Mouse (Mus musculus) kidney, adult 11 months (tissue): Measurements from ENCODE around the gene Gm10190.
"Not testable (repeated sequence)": the region's sequence is repeated elsewhere in the genome, so short reads cannot be mapped to it uniquely, and the experiment has no call there.

Experiments used
- DNase-seq: peaks from one replicate; pipeline ENCODE4 v3.0.0; 2022

Gm10190 gene

DNA sequence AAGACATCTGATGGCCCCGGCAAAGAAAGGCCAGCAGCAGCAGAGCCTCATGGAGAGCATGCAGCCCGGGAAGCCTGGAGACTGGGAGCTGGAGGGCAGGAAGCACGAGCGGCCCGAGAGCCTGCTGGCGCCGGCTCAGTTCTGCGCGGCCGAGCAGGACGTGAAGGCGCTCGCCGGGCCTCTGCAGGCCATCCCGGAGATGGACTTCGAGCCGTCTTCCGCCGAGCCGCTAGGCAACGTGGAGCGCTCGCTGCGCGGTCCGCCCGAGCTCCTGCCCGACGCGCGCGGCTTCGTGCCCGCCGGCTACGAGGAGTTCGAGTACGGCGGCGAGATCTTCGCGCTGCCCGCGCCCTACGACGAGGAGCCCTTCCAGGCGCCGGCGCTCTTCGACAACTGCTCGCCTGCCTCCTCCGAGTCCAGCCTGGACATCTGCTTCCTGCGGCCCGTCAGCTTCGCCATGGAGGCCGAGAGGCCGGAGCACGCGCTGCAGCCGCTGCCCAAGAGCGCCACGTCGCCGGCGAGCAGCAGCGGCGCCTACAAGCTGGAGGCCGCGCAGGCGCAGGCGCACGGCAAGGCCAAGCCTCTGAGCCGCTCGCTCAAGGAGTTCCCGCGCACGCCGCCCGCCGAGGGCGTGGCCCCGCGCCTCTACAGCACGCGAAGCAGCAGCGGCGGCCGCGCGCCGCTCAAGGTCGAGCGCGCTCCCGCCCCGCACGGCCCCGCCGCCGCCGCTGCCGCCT, at the start of gene Gm10190:
Gene Gm10190 (minus strand): TSS at position 553 of the 737 bp plus-strand sequence.
- DNase-seq, result peak; percentile 89

DNA sequence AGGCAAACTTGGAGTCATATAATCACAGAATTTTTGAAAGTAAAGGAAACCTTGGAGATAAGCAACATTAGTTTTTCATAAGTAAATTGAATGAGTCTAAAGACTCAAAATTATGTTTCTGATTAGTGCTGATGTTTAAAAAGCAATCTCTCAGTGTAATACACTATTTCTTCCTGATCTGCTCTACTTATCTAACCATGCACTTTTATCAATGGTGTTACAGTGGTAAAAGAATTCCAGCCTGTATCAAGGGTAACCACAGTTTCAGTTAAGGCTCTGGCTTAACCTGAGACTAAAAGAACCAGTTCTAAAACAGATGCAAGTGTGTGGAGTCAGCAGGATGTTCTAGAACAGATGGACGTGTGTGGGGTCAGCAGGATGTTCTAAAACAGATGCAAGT, 47.7 kb upstream of the Gm10190 start:
- no peak for DNase-seq

DNA sequence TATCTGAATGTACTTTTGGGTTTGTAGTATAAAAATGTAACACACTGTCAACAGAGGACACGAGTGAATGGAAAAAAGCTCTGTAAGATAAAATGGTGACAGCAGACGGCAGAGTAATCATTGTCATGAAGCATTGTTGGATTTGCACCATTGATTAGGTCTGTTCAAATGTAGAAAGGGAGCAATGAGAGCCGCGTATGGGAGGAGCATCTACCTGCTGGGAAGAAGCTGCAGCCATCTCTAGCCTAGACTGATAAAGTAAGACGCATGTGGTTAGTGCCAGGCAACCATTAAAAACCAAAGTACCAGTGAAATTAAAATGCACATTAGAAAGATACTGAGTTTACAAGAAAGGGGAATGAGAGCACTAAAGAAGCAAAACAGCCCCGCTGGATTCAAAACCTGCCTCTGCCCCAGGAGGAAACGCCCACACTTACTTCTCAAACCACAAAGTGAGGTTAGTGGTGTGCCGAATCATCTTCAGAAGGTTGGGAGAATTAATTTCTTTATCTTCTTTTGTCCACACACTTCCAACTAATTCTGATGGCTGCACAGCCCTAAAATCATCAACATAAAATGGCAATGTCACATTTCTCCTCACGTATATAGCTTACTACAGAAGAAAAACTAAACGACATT, 45.4 kb upstream of the Gm10190 start:
- no peak for DNase-seq

DNA sequence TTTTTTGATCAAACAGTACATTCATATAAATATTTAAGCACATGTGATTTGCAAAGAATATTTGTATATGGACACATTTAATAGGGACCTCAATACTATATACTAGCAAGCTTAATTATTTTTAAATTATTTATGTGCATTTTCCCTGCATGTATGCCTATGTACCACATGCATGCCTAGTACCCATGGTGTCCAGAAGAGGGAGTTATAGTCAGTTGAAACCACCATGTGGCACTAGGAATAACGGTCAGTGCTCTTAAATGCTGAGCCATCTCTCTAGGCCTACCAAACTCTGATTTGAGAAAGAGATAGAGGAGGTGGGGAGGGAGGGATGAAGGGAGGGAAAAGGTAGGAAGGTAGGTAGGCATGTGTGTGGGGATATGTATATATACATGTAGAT, 37.8 kb upstream of the Gm10190 start:
- no peak for DNase-seq

DNA sequence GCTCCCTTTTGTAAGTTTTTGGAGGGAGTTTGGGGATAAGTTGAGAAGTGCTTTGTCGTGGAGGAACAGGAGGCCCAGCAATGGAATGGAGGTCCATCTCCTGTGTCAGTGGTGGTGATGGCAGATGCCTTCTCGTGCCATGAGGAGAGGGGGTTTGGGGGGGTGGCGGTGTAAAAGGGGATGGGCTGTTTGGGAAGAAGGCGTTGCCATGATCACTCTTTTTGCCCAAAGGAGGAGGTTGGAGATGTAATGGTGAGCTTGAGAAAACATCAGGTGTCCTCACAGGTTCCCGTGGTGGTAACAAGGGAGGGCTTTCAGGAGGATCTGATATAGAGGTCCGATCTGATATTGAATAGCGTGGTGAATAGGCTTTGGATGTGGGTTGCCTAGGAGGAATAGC, 24.9 kb upstream of the Gm10190 start:
- DNase-seq, result no peak

DNA sequence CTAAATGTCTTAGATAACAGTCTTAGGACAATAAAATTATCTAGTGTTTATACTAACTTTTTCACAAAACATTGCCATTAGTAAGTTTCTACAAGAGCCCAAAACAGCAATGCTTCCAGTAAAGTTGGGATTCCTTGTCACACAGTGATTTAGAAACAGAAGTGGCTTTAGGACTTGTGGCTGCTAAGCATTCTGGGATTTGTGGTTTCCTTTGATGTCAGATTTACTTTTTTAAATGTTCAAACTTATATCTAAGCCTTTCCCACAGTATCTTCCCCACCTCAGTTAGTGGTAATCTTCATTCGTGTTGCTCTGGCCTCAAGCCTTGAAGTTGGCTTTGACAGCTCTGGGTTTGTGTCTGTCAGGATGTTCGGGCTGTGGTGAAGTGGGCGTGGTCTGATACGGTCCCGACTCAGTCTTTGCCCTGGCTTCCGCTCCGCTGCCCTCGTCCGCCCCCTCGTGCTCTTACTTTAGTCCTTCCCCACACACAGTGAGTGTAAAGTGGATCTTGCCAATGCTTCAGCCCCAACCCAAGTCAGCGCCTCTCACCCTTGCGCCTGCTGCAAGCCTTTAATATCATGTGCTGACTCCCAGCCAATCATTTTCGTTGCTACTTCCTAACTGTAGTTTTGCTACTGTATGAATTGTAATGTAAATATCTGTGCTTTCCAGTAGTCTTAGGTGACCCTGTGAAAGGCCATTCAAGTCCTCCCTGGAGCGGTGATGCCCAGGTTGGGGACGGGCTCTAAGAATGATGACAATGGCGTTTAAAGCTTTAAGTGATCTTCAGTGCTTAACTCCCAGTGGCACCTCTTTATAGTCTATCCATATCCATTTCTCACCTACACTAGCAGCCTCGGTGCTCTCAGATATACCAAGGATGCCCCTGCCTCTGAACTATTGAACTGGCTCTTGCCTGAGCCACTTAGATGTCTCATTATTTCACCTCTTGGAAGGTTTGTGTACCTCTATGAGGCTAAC, 18.4 kb upstream of the Gm10190 start:
- peak; percentile 63 for DNase-seq

DNA sequence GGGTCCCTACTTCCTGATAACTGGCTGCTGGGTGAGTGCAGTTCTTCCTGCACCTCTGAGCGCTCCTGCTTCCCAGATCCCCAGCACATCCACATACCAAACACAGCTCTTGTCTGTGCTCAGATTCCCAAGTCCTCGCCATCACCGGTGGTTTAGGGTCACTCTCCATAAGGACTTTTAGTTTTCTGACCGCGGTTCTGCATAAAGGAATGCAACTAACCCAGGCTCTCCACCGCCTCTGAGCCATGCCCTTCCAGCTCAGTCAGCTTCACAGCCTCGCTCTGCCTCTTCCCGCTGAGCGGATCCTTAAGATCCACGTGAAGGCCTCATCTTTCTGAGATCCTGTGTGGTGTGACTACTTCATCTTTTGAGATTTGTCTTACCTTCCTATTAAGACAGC, 16.7 kb upstream of the Gm10190 start:
- no peak for DNase-seq

DNA sequence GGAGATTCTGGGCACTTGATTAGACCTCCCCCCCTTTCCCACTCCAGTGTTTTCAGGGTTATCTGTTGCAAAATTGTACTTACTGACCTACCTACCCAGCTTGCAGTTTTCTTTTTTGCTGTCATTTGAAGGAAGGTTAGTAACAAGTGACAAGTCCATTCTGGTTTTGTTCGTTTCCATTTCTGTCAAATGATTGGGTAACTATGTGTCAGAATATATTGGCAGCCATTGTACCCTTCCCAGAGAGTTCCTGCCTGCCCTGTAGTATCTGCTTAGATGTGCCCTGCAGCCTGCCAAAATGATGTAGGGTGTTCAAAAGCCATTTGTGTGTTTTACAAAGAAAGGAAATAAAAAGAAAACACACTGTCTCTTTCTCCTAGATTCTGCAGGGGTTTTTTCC, 12.3 kb upstream of the Gm10190 start:
- DNase-seq, result no peak

DNA sequence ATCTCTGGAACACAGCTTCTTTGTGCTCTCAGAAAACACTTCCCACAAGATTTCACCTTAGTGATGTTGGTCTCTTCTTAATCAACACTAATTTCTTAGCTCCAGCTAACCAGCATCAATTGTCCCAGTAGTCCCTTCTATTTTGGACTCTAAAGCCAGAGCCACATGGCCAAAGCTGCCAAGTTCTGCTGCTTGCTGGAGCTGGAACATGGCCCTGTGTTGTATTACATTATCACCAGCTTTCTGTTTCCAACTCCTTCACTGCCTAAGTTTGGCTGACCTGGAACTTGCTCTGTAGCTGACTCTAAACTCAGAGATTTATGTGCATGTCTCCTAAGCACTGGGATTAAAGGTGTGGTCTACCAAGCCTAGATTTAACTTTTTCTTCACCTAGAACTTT, 5.0 kb upstream of the Gm10190 start:
- DNase-seq, result not testable (repeated sequence)

DNA sequence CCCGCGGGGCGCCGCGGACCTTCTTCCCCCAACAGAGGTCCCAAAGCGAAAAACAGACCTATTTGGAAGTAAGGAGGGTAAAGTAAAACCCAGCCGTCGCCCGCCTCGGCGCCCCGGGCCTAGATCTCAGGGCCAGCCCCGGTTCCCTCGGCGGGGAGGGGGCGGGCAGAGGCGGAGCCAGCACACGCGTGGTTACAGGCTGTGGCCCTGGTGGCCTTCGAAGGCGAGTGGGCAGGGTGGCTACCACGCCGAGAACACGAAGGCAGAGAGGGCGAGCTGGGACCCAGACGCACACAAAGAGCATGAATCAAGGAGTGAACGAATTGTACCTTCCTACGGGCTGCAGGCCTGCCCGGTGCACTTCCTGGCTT, 370 bp upstream of the Gm10190 start:
- no peak for DNase-seq

DNA sequence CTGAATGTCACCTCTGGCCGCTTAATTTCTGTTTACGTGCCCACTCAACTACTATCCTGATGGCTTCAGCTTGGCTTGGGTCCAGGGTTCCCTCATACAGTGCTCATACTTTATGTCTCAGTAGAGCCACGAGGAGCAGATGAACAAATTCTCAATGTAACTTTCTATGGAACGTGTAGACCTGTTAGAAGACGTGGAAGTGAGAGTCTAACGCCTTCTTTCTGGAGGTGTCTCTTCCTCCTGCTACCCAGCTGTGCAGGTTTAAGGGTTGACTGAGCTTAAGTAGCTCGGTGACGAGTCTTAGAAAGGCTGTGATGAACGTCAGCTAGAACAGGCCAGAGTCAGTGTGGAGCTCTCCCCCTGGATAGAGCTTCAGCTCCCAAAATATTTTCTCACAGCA, 4.7 kb downstream of the Gm10190 start:
- DNase-seq, result no peak

DNA sequence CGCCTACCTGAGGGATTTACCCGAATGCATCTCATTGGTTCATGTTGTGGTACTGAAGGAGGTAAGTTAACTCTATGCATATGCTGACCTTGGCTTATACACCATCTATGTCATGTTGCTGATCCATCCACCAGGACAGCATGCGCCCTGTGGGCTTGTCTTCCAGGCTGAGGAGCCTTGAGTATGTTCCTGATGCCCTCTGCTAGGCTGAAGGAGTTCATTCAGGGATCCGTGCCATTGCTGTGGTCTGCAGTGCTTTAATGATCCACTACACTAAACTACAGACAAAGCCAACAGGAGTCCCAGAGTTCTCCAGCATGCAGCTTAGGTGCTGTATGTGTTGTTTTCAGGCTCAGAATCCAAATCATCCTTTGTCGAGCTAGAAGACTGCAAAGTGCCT, 6.1 kb downstream of the Gm10190 start:
- peak; percentile 21 for DNase-seq

DNA sequence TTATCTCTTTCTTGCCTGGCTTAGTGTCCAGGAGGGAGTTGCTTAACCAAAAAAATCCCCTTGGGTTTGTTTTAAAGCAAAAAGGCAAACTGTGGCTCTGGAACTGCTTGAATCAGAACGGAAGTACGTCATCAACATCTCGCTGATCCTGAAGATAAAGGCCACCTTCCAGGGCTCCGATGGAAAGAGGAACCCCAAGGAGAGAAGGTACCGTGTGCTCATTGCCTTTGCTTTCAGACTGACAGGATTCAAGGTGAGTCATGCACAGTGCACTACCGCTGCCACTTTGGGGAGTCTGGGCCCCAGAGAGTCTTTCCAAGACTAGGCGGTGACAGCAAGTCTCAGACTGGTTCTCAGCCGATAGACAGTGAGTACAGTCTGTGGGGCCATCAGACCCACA, 13.1 kb downstream of the Gm10190 start:
- DNase-seq, result no peak

DNA sequence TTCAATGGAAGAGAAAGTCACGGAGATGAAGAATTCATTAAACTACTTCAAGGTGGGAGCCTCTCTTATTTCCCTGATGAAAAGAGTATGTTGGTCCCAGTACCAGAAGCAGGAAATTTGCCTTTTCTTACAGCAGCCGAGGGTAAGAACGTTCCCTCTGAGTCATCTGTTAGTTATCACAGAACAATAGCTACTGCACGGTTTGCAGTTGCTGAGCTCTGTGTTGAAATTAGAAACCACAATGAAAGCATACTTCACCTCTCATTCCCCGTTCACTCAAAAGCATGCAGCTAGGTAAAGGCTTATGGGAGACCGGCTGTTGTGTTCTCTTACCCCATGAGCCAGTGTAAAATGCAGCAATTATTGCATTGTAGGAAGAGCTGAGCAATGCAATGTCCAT, 26.1 kb downstream of the Gm10190 start:
- no peak for DNase-seq

DNA sequence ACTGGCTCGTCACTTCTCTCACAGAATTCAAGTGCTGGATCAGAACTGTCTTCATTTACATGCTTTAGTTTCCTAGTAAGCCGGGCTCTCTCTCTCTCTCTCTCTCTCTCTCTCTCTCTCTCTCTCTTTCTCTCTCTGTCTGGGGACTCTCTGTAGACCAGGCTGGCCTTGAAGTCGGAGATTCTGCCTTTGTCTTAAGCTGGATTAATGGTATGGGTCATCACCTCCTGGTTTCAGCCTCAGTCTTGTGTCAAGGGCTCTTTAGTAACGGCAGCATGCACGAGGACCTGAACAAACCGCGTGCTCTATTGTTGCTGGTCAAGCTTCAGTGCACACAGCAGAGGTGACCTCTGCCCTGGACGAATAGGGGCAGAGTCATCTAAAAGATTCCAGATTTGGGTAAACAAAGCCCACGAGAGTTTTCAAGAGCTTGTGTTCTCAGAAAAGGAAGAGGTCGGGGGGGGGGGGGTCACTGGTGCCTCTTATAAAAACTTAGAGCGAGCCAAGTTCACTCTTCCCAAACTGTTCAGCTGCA, 26.7 kb downstream of the Gm10190 start:
- DNase-seq, result peak; percentile 3

DNA sequence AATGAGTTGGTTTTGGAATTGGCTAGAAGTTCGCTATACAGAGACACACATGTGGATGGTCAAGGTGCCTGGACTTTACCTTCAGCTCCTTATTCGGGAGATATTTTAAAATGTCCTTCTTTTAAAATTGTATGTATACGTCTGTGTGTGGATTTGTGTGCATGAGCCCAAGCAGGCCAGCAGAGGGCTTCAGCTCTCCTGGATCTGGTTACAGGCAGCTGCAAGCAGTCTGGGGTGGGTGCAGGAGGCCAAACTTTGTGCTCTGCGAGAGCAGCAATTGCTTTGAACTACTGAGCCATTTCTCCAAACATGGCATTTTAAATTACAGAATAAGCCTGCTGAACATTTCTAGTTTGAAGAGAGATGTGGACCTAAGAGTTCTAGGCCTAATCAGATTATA, 28.1 kb downstream of the Gm10190 start:
- DNase-seq, result no peak

DNA sequence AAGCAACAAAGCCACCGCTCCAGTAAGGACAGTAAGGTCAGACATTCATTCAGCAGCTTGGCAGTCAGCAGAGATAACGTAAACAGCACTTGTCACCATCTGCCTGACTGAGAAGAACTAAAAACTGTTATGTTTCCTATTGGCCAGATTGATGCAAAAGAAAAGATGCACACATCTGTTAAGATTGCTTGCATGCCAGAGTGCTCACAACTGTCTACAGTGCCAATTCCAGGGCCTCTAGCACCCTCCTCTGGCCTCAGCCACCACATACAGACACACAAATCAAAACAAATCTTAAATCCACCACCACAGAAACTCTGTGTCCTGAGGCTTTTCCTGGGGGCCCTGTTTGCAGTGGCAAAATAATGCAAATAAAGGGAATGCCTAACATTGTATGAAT, 41.0 kb downstream of the Gm10190 start:
- no peak for DNase-seq

DNA sequence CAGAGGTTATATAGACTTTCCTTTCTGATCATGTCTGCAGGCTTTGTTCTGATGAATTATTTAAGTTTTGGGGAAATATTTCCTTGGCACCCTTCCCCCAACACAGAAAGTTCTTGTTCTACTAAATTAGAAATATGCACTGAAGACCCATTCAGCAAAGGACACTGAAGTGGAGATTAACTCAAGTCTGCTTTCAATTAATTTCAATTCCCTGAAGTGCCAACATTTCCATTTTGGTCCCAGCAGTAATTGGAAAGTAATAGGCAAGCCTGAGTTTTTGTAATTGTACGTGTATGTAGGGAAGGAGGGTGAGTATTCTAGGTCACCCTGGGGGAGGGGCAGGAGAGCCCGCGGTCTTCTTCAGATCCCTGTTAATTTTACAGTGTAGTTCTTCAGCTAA, 46.9 kb downstream of the Gm10190 start:
- DNase-seq, result no peak

DNA sequence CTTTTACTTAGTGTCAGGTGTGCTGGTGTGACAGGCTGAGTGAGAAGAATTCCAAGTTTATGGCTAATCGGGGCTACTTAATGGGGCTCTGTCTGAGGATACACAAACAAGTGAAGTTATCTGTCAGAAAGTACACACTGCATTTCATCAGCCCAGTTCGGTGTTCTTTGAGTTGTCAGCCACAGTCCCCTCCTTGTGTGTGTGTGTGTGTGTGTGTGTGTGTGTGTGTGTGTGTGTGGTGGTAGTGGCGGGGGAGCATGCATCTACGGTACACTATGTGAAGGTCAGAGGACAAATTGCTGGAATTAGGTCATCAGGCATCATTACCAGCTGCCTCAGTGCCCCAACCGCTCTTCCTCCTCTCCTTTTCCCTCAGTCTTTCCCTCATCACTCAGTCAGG, 47.9 kb downstream of the Gm10190 start:
- no peak for DNase-seq

DNA sequence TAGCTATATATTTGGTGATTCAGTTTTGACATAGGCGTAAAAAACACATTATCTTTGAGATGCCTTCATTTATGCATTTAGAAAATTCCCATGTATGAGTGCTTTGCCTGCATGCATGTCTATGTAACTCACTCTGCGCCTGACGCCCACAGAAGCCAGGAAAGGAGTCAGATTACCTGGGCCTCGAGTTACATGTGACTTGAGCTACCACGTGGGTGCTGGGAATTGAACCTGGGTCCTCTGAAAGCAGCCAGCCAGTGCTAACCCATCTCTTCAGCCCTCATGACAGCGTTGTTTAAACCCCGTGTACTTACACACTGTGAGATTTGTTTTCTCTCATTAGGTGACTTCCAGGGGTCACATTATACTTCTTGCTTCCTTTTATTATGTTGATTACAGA, 48.8 kb downstream of the Gm10190 start:
- no peak for DNase-seq

DNA sequence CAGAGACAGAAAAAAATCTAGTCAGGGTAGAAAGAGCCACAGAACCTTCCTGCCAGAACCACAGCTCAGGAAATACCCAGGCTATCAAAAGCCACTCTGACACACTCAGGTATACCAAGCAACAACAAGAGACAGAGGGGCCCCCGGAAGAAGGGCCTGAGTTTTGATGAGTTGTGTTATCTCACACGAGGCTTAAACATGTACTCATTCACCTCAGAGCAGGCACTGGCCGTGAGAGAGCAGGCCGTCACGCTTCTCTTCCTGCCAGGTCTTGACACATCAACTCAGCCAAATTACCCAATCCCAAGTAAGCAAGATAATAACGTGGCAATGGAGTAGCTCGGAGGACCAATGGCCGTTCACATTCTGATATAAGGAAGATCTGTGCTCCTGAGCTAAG, 49.7 kb downstream of the Gm10190 start:
- DNase-seq, result no peak
